Mouse (Mus musculus) MEL (cell line): ENCODE measurements at regions not wholly inside any gene's neighbourhood (a gene's known extent, or its start where the extent isn't known, plus 50 kb on each side); places are given as distances from the start of the nearest gene placed in this dataset.

Source experiments
- DNase-seq: peaks from one replicate; pipeline ENCODE4 v3.0.0; 2011; ENCODE audit warnings: low read depth, low spot score
- H3K27ac ChIP-seq: 2 replicates; pipeline ENCODE4 v1.5.1; 2012; ENCODE audit warnings: low read depth, mild to moderate bottlenecking, control low read depth, low read length, moderate library complexity; ENCODE audit not compliant: control insufficient read depth
- H3K27me3 ChIP-seq, 2 experiments: fragments of 150-350 bp in 1 of 2; sonication (generic) in 1 of 2; 2 replicates each; pipeline ENCODE4 v1.6.1; 2012; ENCODE audit warnings: low read length in 2 of 2, mild to moderate bottlenecking in 2 of 2, improper control_type of control experiment in 1 of 2, moderate library complexity in 1 of 2; ENCODE audit not compliant: insufficient read depth in 2 of 2, control insufficient read depth in 1 of 2
- H3K36me3 ChIP-seq, 2 experiments: 2 replicates each; pipeline ENCODE4 v1.6.1; 2012 to 2014; ENCODE audit warnings: low read length in 2 of 2, improper control_type of control experiment in 1 of 2, inconsistent platforms in 1 of 2, mild to moderate bottlenecking in 1 of 2; ENCODE audit not compliant: insufficient read depth in 2 of 2, control insufficient read depth in 1 of 2
- H3K4me1 ChIP-seq, 2 experiments: fragments of 150-350 bp in 1 of 2; sonication (generic) in 1 of 2; 2 replicates each; pipeline ENCODE4 v1.6.1; 2012; ENCODE audit warnings: low read length in 2 of 2, improper control_type of control experiment in 1 of 2, mild to moderate bottlenecking in 1 of 2; ENCODE audit not compliant: insufficient read depth in 2 of 2, control insufficient read depth in 1 of 2
- H3K4me3 ChIP-seq, 2 experiments: fragments of 150-350 bp in 1 of 2; sonication (generic) in 1 of 2; 2 replicates each; pipeline ENCODE4 v1.5.1; 2012; ENCODE audit warnings: low read depth in 2 of 2, low read length in 2 of 2, mild to moderate bottlenecking in 2 of 2, moderate library complexity in 2 of 2, control low read depth in 1 of 2, improper control_type of control experiment in 1 of 2; ENCODE audit not compliant: control insufficient read depth in 1 of 2, insufficient read depth in 1 of 2
- H3K79me2 ChIP-seq: 2 replicates; pipeline ENCODE4 v1.6.1; 2012; ENCODE audit warnings: mild to moderate bottlenecking, low read length, moderate library complexity; ENCODE audit not compliant: control insufficient read depth, poor library complexity, insufficient read depth
- H3K9ac ChIP-seq: 2 replicates; pipeline ENCODE4 v1.6.1; 2012; ENCODE audit warnings: low read depth, mild to moderate bottlenecking, control low read depth, low read length, moderate library complexity; ENCODE audit not compliant: control insufficient read depth, poor library complexity, severe bottlenecking
- H3K9me3 ChIP-seq: fragments of 150-350 bp; sonication (generic); replicated peaks from 2 replicates; pipeline ENCODE4 v1.6.1; 2012; ENCODE audit warnings: mild to moderate bottlenecking, low read length, improper control_type of control experiment, moderate library complexity; ENCODE audit not compliant: insufficient read depth
- CHD1 ChIP-seq: IDR thresholded peaks from 2 replicates; pipeline ENCODE4 v1.6.1; 2012; ENCODE audit warnings: low read depth, mild to moderate bottlenecking, inconsistent platforms, low read length, improper control_type of control experiment
- CHD2 ChIP-seq: IDR thresholded peaks from 2 replicates; pipeline ENCODE4 v1.6.1; 2011; ENCODE audit warnings: low read length, improper control_type of control experiment
- CTCF ChIP-seq, 3 experiments: IDR thresholded peaks in 2 of 3; conservative IDR thresholded peaks in 1 of 3; 2 replicates each; pipeline ENCODE4 v1.5.1; 2011 to 2012; ENCODE audit warnings: low read length in 3 of 3, low read depth in 2 of 3, mild to moderate bottlenecking in 2 of 3, improper control_type of control experiment in 1 of 3, inconsistent platforms in 1 of 3, mixed read lengths in 1 of 3, moderate library complexity in 1 of 3; ENCODE audit not compliant: control insufficient read depth in 1 of 3, insufficient read depth in 1 of 3, poor library complexity in 1 of 3, severe bottlenecking in 1 of 3
- E2F4 ChIP-seq: IDR thresholded peaks from 2 replicates; pipeline ENCODE4 v1.6.1; 2011; ENCODE audit warnings: low read depth, low read length, improper control_type of control experiment, borderline replicate concordance
- ELF1 ChIP-seq: IDR thresholded peaks from 2 replicates; pipeline ENCODE4 v1.6.1; 2014; ENCODE audit warnings: low read depth, mild to moderate bottlenecking, inconsistent platforms, low read length, improper control_type of control experiment, moderate library complexity
- EP300 ChIP-seq, 2 experiments: IDR thresholded peaks; 2 replicates each; pipeline ENCODE4 v1.6.1; 2011; ENCODE audit warnings: improper control_type of control experiment in 2 of 2, low read length in 2 of 2, low read depth in 1 of 2, mild to moderate bottlenecking in 1 of 2
- GABPA ChIP-seq: IDR thresholded peaks from 2 replicates; pipeline ENCODE4 v1.6.1; 2012; ENCODE audit warnings: low read depth, mild to moderate bottlenecking, inconsistent platforms, low read length, improper control_type of control experiment, moderate library complexity
- GATA1 ChIP-seq: IDR thresholded peaks from 2 replicates; pipeline ENCODE4 v1.6.1; 2011; ENCODE audit warnings: low read depth, low read length, improper control_type of control experiment
- JUND ChIP-seq: IDR thresholded peaks from 2 replicates; pipeline ENCODE4 v1.6.1; 2011; ENCODE audit warnings: low read depth, mild to moderate bottlenecking, improper control_type of control experiment, low read length
- MAFK ChIP-seq: IDR thresholded peaks from 2 replicates; pipeline ENCODE4 v1.6.1; 2011; ENCODE audit warnings: low read depth, mild to moderate bottlenecking, low read length, improper control_type of control experiment, borderline replicate concordance
- MAX ChIP-seq: IDR thresholded peaks from 2 replicates; pipeline ENCODE4 v1.6.1; 2011; ENCODE audit warnings: low read length, improper control_type of control experiment
- MAZ ChIP-seq: IDR thresholded peaks from 2 replicates; pipeline ENCODE4 v1.6.1; 2012; ENCODE audit warnings: low read depth, mild to moderate bottlenecking, inconsistent platforms, low read length, improper control_type of control experiment
- MEF2A ChIP-seq: IDR thresholded peaks from 2 replicates; pipeline ENCODE4 v1.6.1; 2014; ENCODE audit warnings: low read depth, mild to moderate bottlenecking, inconsistent platforms, low read length, improper control_type of control experiment; ENCODE audit not compliant: poor library complexity, insufficient replicate concordance, severe bottlenecking; ENCODE audit errors: extremely low read depth
- MXI1 ChIP-seq: IDR thresholded peaks from 2 replicates; pipeline ENCODE4 v1.6.1; 2011; ENCODE audit warnings: mild to moderate bottlenecking, low read depth, low read length, improper control_type of control experiment
- NRF1 ChIP-seq: IDR thresholded peaks from 2 replicates; pipeline ENCODE4 v1.6.1; 2014; ENCODE audit warnings: low read depth, mild to moderate bottlenecking, inconsistent platforms, low read length, improper control_type of control experiment, moderate library complexity; ENCODE audit not compliant: poor library complexity, insufficient read depth, severe bottlenecking
- POLR2AphosphoS2 ChIP-seq: IDR thresholded peaks from 2 replicates; pipeline ENCODE4 v1.6.1; 2011; ENCODE audit warnings: low read length, improper control_type of control experiment
- POLR2AphosphoS5 ChIP-seq: IDR thresholded peaks from 2 replicates; pipeline ENCODE4 v1.6.1; 2012; ENCODE audit warnings: low read depth, borderline replicate concordance, mild to moderate bottlenecking, inconsistent platforms, low read length, moderate library complexity, mixed read lengths
- RAD21 ChIP-seq: IDR thresholded peaks from 2 replicates; pipeline ENCODE4 v1.6.1; 2011; ENCODE audit warnings: mild to moderate bottlenecking, low read depth, low read length, improper control_type of control experiment
- RCOR1 ChIP-seq: IDR thresholded peaks from 2 replicates; pipeline ENCODE4 v1.6.1; 2012; ENCODE audit warnings: low read depth, mild to moderate bottlenecking, inconsistent platforms, low read length, improper control_type of control experiment
- SMC3 ChIP-seq: IDR thresholded peaks from 2 replicates; pipeline ENCODE4 v1.6.1; 2011; ENCODE audit warnings: low read depth, low read length, improper control_type of control experiment
- TAL1 ChIP-seq: IDR thresholded peaks from 2 replicates; pipeline ENCODE4 v1.6.1; 2012; ENCODE audit warnings: mild to moderate bottlenecking, inconsistent platforms, low read length, moderate library complexity, mixed read lengths
- TBP ChIP-seq: IDR thresholded peaks from 2 replicates; pipeline ENCODE4 v1.8.0; 2011; ENCODE audit warnings: low read depth, low read length, improper control_type of control experiment
- TCF12 ChIP-seq: IDR thresholded peaks from 2 replicates; pipeline ENCODE4 v1.6.1; 2014; ENCODE audit warnings: low read depth, mild to moderate bottlenecking, inconsistent platforms, low read length, improper control_type of control experiment, moderate library complexity
- UBTF ChIP-seq: IDR thresholded peaks from 2 replicates; pipeline ENCODE4 v1.6.1; 2012; ENCODE audit warnings: low read depth, mild to moderate bottlenecking, inconsistent platforms, low read length, improper control_type of control experiment, moderate library complexity, borderline replicate concordance; ENCODE audit not compliant: insufficient read depth
- USF1 ChIP-seq: IDR thresholded peaks from 2 replicates; pipeline ENCODE4 v1.6.1; 2014; ENCODE audit warnings: low read depth, mild to moderate bottlenecking, inconsistent platforms, low read length, improper control_type of control experiment, moderate library complexity
- ZC3H11A ChIP-seq: IDR thresholded peaks from 2 replicates; pipeline ENCODE4 v1.6.1; 2012; ENCODE audit warnings: low read depth, mild to moderate bottlenecking, inconsistent platforms, low read length, improper control_type of control experiment
- ZKSCAN1 ChIP-seq: IDR thresholded peaks from 2 replicates; pipeline ENCODE4 v1.6.1; 2012; ENCODE audit warnings: low read depth, mild to moderate bottlenecking, inconsistent platforms, low read length, improper control_type of control experiment, moderate library complexity
- ZNF384 ChIP-seq: IDR thresholded peaks from 2 replicates; pipeline ENCODE4 v1.6.1; 2012; ENCODE audit warnings: low read depth, mild to moderate bottlenecking, inconsistent platforms, low read length, improper control_type of control experiment

DNA sequence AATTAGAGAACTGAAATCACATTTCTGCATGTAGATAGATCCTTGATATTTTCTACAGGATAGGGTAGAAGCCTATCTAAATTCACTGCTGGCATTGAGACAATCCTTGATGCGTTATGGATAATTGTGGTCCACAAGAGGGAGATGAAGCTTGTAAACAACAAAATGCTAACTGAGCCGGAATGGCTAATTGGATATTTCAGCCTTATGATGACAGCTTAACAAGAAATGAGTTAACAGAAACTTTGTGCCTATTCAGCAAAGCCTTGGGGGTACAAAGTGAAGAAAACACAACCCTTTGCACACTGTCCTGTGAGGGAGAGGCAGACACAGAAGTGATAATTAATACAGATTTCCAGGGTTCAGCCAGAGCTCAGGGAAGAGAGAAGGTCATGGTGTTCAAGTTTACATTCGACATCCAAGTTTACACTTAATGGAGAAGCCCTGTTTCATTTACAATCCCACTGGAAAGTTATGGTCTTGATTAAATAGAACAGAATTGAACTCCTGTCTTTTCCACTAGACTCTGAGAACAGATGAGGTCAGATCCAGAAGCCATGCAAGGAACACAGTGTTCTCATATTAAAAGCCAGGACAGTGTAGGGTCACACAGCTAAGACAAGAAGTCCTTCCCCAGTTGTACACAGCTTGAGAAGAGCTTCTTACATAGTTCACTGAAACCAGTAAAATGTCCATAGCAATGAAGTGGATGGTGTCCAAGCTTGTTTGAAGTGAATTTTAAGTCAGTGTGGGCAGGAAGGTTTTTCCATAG, 377.3 kb upstream of the Cd180 start:
- Histone ChIP-seq H3K27ac (no peak overlapping the region), H3K4me3 (no peak overlapping the region), H3K27me3 (no peaks in the 10 kb centered on the region; a peak in 1 of 4 replicates), H3K9ac (no peak overlapping the region), H3K79me2 (no peaks in the 10 kb centered on the region), H3K36me3 (no peaks in the 10 kb centered on the region)
- DNase-seq = no peak
- TF ChIP-seq EP300 (IDR thresholded peaks at IDR 0.05; ENCODE audit: low read depth in 1 of 2, low read length in 2 of 2) (no peak), MAFK (no peak), ZNF384 (no peak), UBTF (no peak), TBP (no peak), RAD21 (no peak), POLR2AphosphoS5 (no peak), ZC3H11A (no peak), ELF1 (no peak), CTCF (IDR thresholded peaks at IDR 0.05 in 2 of 3, conservative IDR thresholded peaks at IDR 0.05 in 1 of 3; ENCODE audit: control insufficient read depth in 1 of 3, insufficient read depth in 1 of 3, low read depth in 2 of 3, low read length in 3 of 3, poor library complexity in 1 of 3, severe bottlenecking in 1 of 3) (no peak), TAL1 (no peak), POLR2AphosphoS2 (no peak), MAZ (no peak), NRF1 (no peak), SMC3 (no peak), TCF12 (no peak), GABPA (no peak), MEF2A (no peak), JUND (no peak), RCOR1 (no peak)
- TF ChIP-seq, all 39 proteins: peak for 0
- H3K4me1 ChIP-seq = no peaks in the 10 kb centered on the region
- no peaks in the 10 kb centered on the region for H3K9me3 ChIP-seq

GRCm38 (mm10) chr13:102318891-102319404, 374.4 kb upstream of the Cd180 start:
- no peaks in the 10 kb centered on the region for H3K79me2 ChIP-seq
- H3K4me1 ChIP-seq = no peaks in the 10 kb centered on the region
- DNase-seq = no peak
- H3K36me3 ChIP-seq = no peaks in the 10 kb centered on the region
- no peak overlapping the region for H3K27ac ChIP-seq
- TF ChIP-seq TBP (no peak), RAD21 (no peak), E2F4 (no peak), MXI1 (no peak), ZKSCAN1 (no peak), GATA1 (no peak), GABPA (no peak), ELF1 (no peak), POLR2AphosphoS2 (no peak), JUND (no peak), ZC3H11A (no peak), CHD2 (no peak), MAX (no peak), CHD1 (no peak), SMC3 (no peak), USF1 (no peak)
- H3K9me3 ChIP-seq = no peaks in the 10 kb centered on the region
- H3K9ac ChIP-seq = no peak overlapping the region
- H3K4me3 ChIP-seq = no peak overlapping the region
- H3K27me3 ChIP-seq = no peaks in the 10 kb centered on the region; a peak in 1 of 4 replicates
